Mouse (Mus musculus) CH12.LX (cell line): ENCODE measurements around the gene Acd. TPM values are rescaled to one million over a fixed set of nuclear protein-coding genes. Genes with fewer than 3 reads are reported as not detected.

Experiments used
- DNase-seq: peaks from one replicate; pipeline ENCODE4 v3.0.0-alpha.2; 2013; ENCODE audit errors: extremely low read depth
- H3K27ac ChIP-seq: 2 replicates; pipeline ENCODE4 v1.5.1; 2012; ENCODE audit warnings: low read depth, mild to moderate bottlenecking, control low read depth, moderate library complexity; ENCODE audit not compliant: insufficient read depth
- H3K27me3 ChIP-seq: replicated peaks from 2 replicates; pipeline ENCODE3; 2012; ENCODE audit warnings: inconsistent platforms
- H3K36me3 ChIP-seq, 2 experiments: replicated peaks in 1 of 2; 2 replicates each; pipeline versions ENCODE3 to v1.6.1; 2012; ENCODE audit warnings: inconsistent platforms in 1 of 2, low read length in 1 of 2, mild to moderate bottlenecking in 1 of 2, mixed read lengths in 1 of 2, moderate library complexity in 1 of 2; ENCODE audit not compliant: control insufficient read depth in 1 of 2, insufficient read depth in 1 of 2
- H3K4me1 ChIP-seq, 2 experiments: 2 replicates each; pipeline ENCODE4 v1.6.1; 2012; ENCODE audit warnings: inconsistent platforms in 1 of 2, moderate library complexity in 1 of 2; ENCODE audit not compliant: insufficient read depth in 2 of 2, control insufficient read depth in 1 of 2
- H3K4me2 ChIP-seq: 2 replicates; pipeline ENCODE4 v1.6.1; 2012; ENCODE audit warnings: low read depth, mild to moderate bottlenecking, control low read depth; ENCODE audit not compliant: poor library complexity, insufficient read depth, severe bottlenecking
- H3K4me3 ChIP-seq, 3 experiments: fragments of 150-350 bp in 1 of 3; sonication (generic) in 1 of 3; replicated peaks in 1 of 3; 2 replicates each; pipeline versions ENCODE3 to v1.5.1; 2011 to 2012; ENCODE audit warnings: low read depth in 2 of 3, low read length in 2 of 3, mild to moderate bottlenecking in 2 of 3, moderate library complexity in 2 of 3, control low read depth in 1 of 3, improper control_type of control experiment in 1 of 3, inconsistent platforms in 1 of 3, mixed read lengths in 1 of 3; ENCODE audit not compliant: poor library complexity in 1 of 3
- H3K79me2 ChIP-seq: replicated peaks from 2 replicates; pipeline ENCODE4 v1.6.1; 2012; ENCODE audit warnings: mild to moderate bottlenecking, moderate library complexity; ENCODE audit not compliant: control insufficient read depth, poor library complexity, insufficient read depth, severe bottlenecking; ENCODE audit errors: extremely low read depth
- H3K9ac ChIP-seq: 2 replicates; pipeline ENCODE4 v1.6.1; 2012; ENCODE audit warnings: low read depth, mild to moderate bottlenecking, control low read depth, moderate library complexity; ENCODE audit not compliant: insufficient read depth
- H3K9me3 ChIP-seq: replicated peaks from 2 replicates; pipeline ENCODE3; 2012; ENCODE audit warnings: low read length, inconsistent platforms, mixed read lengths
- CTCF ChIP-seq, 2 experiments: IDR thresholded peaks in 1 of 2; conservative IDR thresholded peaks in 1 of 2; 2 replicates each; pipeline ENCODE4 v1.5.1; 2011 to 2012; ENCODE audit warnings: low read depth in 2 of 2, low read length in 2 of 2, improper control_type of control experiment in 1 of 2, inconsistent platforms in 1 of 2, mild to moderate bottlenecking in 1 of 2, moderate library complexity in 1 of 2
- E2F4 ChIP-seq: IDR thresholded peaks from 2 replicates; pipeline ENCODE4 v1.6.1; 2011; ENCODE audit warnings: low read depth, low read length, improper control_type of control experiment; ENCODE audit not compliant: insufficient replicate concordance
- ELF1 ChIP-seq: IDR thresholded peaks from 2 replicates; pipeline ENCODE4 v1.6.1; 2014; ENCODE audit warnings: low read depth, mild to moderate bottlenecking, inconsistent platforms, low read length, improper control_type of control experiment
- HCFC1 ChIP-seq: IDR thresholded peaks from 2 replicates; pipeline ENCODE4 v1.6.1; 2012; ENCODE audit warnings: low read depth, mild to moderate bottlenecking, inconsistent platforms, low read length, improper control_type of control experiment
- MAZ ChIP-seq: IDR thresholded peaks from 2 replicates; pipeline ENCODE4 v1.6.1; 2012; ENCODE audit warnings: low read depth, mild to moderate bottlenecking, inconsistent platforms, low read length, improper control_type of control experiment, moderate library complexity
- MXI1 ChIP-seq: IDR thresholded peaks from 2 replicates; pipeline ENCODE4 v1.6.1; 2011; ENCODE audit warnings: mild to moderate bottlenecking, low read depth, low read length, improper control_type of control experiment
- NELFE ChIP-seq: IDR thresholded peaks from 2 replicates; pipeline ENCODE4 v1.6.1; 2011; ENCODE audit warnings: low read depth, low read length, improper control_type of control experiment
- NRF1 ChIP-seq: IDR thresholded peaks from 2 replicates; pipeline ENCODE4 v1.6.1; 2014; ENCODE audit warnings: low read depth, mild to moderate bottlenecking, inconsistent platforms, low read length, improper control_type of control experiment, moderate library complexity
- PAX5 ChIP-seq: IDR thresholded peaks from 2 replicates; pipeline ENCODE4 v1.6.1; 2012; ENCODE audit warnings: low read length, inconsistent platforms, mixed read lengths
- POLR2A ChIP-seq: IDR thresholded peaks from 2 replicates; pipeline ENCODE4 v1.6.1; 2011; ENCODE audit warnings: low read depth, mild to moderate bottlenecking, improper control_type of control experiment, low read length
- SMC3 ChIP-seq: IDR thresholded peaks from 2 replicates; pipeline ENCODE4 v1.6.1; 2011; ENCODE audit warnings: low read depth, low read length, improper control_type of control experiment
- TCF12 ChIP-seq: IDR thresholded peaks from 2 replicates; pipeline ENCODE4 v1.6.1; 2014; ENCODE audit warnings: low read depth, mild to moderate bottlenecking, inconsistent platforms, low read length, improper control_type of control experiment
- UBTF ChIP-seq: IDR thresholded peaks from 2 replicates; pipeline ENCODE4 v1.6.1; 2012; ENCODE audit warnings: low read depth, mild to moderate bottlenecking, inconsistent platforms, low read length, improper control_type of control experiment, moderate library complexity
- USF2 ChIP-seq: conservative IDR thresholded peaks from 2 replicates; pipeline ENCODE4 v1.6.1; 2011; ENCODE audit warnings: low read depth, low read length, improper control_type of control experiment
- ZMIZ1 ChIP-seq: IDR thresholded peaks from 2 replicates; pipeline ENCODE4 v1.6.1; 2012; ENCODE audit warnings: low read depth, mild to moderate bottlenecking, inconsistent platforms, low read length, improper control_type of control experiment
- ZNF384 ChIP-seq: IDR thresholded peaks from 2 replicates; pipeline ENCODE4 v1.6.1; 2012; ENCODE audit warnings: low read depth, low read length, improper control_type of control experiment, inconsistent platforms
- dilution Hi-C: fragments of 300-500 bp; cut with MboI; formaldehyde crosslinking; loops from 2 replicates; pipeline ENCODE4 v1.14.3; 2020; ENCODE audit warnings: low sequenced_read_pairs; ENCODE audit not compliant: extremely low pct_unique_long_range_greater_than_20kb, extremely low pct_ligation_motif_present
- in situ Hi-C: fragments of 300-500 bp; cut with MboI; formaldehyde crosslinking; loops from 3 replicates; pipeline ENCODE4 v1.14.3; 2019; ENCODE audit warnings: low sequenced_read_pairs, low pct_ligation_motif_present, low pct_unique_long_range_greater_than_20kb, mixed read lengths
- polyA plus RNA-seq: library from polyadenylated mRNA; unstranded; fragments of >175 nt; gene quantifications from 2 replicates; pipeline ENCODE4 v1.2.1, GENCODE M21; 2012; ENCODE audit warnings: low read depth; ENCODE audit not compliant: insufficient read length
- total RNA-seq, 2 experiments: library from RNA; depleted of rRNA; stranded (reverse); fragments of 300-350 nt in 1 of 2; fragments of >200 nt in 1 of 2; gene quantifications; 2 replicates each; pipeline ENCODE4 v1.2.3; 2012 to 2014

Gene Acd
- total and polyA plus RNA-seq, 3 experiments: 5.2 to 40.0 (median 11.9) TPM

DNA sequence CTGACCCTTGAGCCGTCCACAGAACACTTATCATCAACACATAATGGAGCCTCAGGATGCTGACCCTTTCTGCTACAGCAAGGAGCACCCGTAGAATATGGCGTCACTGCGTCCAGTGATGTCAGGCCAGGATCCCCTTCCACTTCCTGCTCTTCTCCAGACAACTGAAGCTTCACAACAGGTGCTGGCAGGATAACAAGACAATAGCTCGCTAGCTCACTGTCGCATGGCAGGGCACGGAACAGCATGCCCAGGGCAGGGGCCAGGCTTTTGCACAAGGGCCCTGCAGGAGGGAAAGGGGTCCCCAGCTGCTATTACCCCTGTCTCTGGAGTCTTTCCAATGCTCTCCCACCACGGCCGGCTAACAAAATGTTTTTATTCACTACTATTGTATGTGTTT, 22.0 kb upstream of the Acd start:
- peaks cover 3 to 26% of the 10 kb centered on the region in 2 experiments for H3K36me3 ChIP-seq
- TF ChIP-seq ELF1: no peak
- no peak for TF ChIP-seq ZMIZ1
- no peak for TF ChIP-seq UBTF
- TF ChIP-seq USF2: no peak
- no peak for TF ChIP-seq E2F4
- in situ Hi-C loops: loop anchor here (25.0 kb wide), 1 partner anchor 314 kb away; no protein-coding TSS in a partner anchor

DNA sequence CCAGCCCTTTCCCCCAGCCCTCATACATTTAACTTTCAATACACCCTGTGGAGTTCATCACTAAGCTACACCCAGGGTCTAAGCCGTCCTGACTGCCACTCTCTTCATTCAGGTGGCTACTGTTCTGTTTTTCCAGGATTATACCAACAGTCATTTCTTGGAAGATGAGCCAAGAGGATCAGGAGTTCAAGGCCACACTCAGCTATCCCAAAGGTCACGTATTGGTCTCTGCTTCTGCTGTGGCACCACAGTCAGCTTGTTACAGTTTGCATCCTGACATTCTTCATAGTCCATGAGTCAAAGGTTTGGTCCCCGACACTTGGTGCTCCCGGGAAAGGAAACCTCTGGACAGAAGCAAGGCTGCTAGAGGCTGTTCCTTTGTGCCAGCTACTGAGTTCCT, 18.7 kb upstream of the Acd start:
- Histone ChIP-seq H3K4me1 (no peaks in the 10 kb centered on the region), H3K9me3 (no peaks in the 10 kb centered on the region), H3K79me2 (no peaks in the 10 kb centered on the region), H3K4me3 (no peak overlapping the region), H3K27ac (no peak overlapping the region), H3K36me3 (peaks cover 0 to 21% of the 10 kb centered on the region in 2 experiments), H3K9ac (no peak overlapping the region), H3K4me2 (no peak overlapping the region), H3K27me3 (no peaks in the 10 kb centered on the region)
- no peak for TF ChIP-seq MXI1
- no peak for TF ChIP-seq MAZ
- no peak for TF ChIP-seq POLR2A
- TF ChIP-seq TCF12: no peak
- TF ChIP-seq PAX5: no peak
- TF ChIP-seq NELFE: no peak
- no peak for TF ChIP-seq HCFC1
- no peak for TF ChIP-seq ZNF384
- TF ChIP-seq NRF1: no peak
- no peak for TF ChIP-seq CTCF (conservative IDR thresholded peaks at IDR 0.05 in 1 of 2, IDR thresholded peaks at IDR 0.05 in 1 of 2; ENCODE audit: low read depth in 2 of 2, low read length in 2 of 2)
- in situ Hi-C loops: loop anchor here (25.0 kb wide), 1 partner anchor 318 kb away; no protein-coding TSS in a partner anchor
- no peak for DNase-seq
- dilution Hi-C loops: no loop called here

More for the DNA sequence above, 22.0 kb upstream of the Acd start:
- Histone ChIP-seq H3K4me1 (no peaks in the 10 kb centered on the region), H3K79me2 (no peaks in the 10 kb centered on the region), H3K4me3 (no peak overlapping the region), H3K9me3 (no peaks in the 10 kb centered on the region), H3K27me3 (no peaks in the 10 kb centered on the region), H3K4me2 (no peak overlapping the region), H3K9ac (no peak overlapping the region), H3K27ac (no peak overlapping the region)
- dilution Hi-C loops: no loop called here
- DNase-seq: no peak

DNA sequence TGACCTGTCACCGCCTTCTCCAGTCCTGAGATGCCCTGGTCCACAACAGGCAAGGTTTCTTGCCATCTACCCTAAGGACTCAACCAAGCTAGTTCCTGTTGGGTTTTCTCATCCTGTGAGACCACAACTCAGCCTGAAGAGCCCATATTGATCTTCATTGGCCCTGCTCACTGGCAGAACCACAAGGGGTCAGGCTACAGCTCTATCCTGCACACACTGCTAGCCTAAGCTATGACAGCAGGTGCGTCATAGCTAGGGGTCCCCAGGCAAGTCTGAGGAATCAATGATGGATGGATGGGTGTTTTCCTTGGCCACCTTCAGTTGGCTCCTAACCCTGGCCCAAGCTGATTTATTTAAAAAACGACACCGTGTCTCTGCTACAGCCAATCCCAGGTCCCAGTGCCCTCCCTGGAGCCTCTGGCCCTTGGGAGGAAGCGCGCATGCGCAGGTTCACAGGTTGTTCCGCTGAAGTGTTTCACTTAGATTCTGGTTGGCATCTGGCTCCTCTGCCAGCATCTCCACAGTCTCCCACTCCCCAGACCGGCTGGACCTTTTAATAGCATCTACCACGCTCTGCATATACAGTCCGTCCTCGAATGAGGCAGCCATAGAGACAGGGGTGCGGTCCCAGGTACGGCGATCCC, 15.5 kb upstream of the Acd start:
- TF ChIP-seq SMC3 (peak; percentile 46), USF2 (no peak), CTCF (conservative IDR thresholded peaks at IDR 0.05 in 1 of 2, IDR thresholded peaks at IDR 0.05 in 1 of 2; ENCODE audit: low read depth in 2 of 2, low read length in 2 of 2) (peak in 1 of 2 experiments; percentile 51; a peak in 2 of 4 replicates)
- Histone ChIP-seq H3K4me3 (no peak overlapping the region), H3K27ac (no peak overlapping the region), H3K79me2 (no peaks in the 10 kb centered on the region), H3K4me1 (no peaks in the 10 kb centered on the region), H3K9ac (no peak overlapping the region), H3K4me2 (no peak overlapping the region), H3K27me3 (no peaks in the 10 kb centered on the region), H3K36me3 (peaks cover 0 to 11% of the 10 kb centered on the region in 2 experiments), H3K9me3 (no peaks in the 10 kb centered on the region)
- in situ Hi-C loops (loop anchor here (25.0 kb wide), 1 partner anchor 321 kb away; no protein-coding TSS in a partner anchor), dilution Hi-C loops (no loop called here)
- DNase-seq: no peak
